Mouse (Mus musculus) gonadal fat pad, adult 2 months (tissue): ENCODE measurements around the gene Reep3. TPM values are rescaled to one million over a fixed set of nuclear protein-coding genes. Genes with fewer than 3 reads are reported as not detected.
"Not testable (repeated sequence)": the region's sequence is repeated elsewhere in the genome, so short reads cannot be mapped to it uniquely, and the experiment has no call there.

Experiments
- DNase-seq: peaks from one replicate; pipeline ENCODE4 v3.0.0-alpha.2; 2012; ENCODE audit warnings: low read depth
- polyA plus RNA-seq: library from polyadenylated mRNA; depleted of rRNA; stranded (reverse); fragments of >200 nt; gene quantifications from 2 replicates; pipeline ENCODE4 v1.2.3, GENCODE M21; 2012; rRNA removed

The Reep3 gene
- polyA plus RNA-seq, result 25.8 and 33.3 TPM in 2 replicates

GRCm38 (mm10) chr10:67096621-67097436 is at the start of gene Reep3:
Gene Reep3, minus strand, starts transcription at chr10:67096945.
- DNase-seq, result no peak

GRCm38 (mm10) chr10:67145623-67146022 is 48.9 kb upstream of the Reep3 start:
- no peak for DNase-seq

GRCm38 (mm10) chr10:67144269-67144668 is 47.5 kb upstream of the Reep3 start:
- no peak for DNase-seq

- no peak for DNase-seq
Observed at GRCm38 (mm10) chr10:67143661-67144060, 46.9 kb upstream of the Reep3 start.

- no peak for DNase-seq
Observed at GRCm38 (mm10) chr10:67137437-67137836, 40.7 kb upstream of the Reep3 start.

GRCm38 (mm10) chr10:67134322-67134721 is 37.6 kb upstream of the Reep3 start:
- no peak for DNase-seq

- DNase-seq, result no peak
Observed at GRCm38 (mm10) chr10:67131709-67132108, 35.0 kb upstream of the Reep3 start.

GRCm38 (mm10) chr10:67129531-67129930 is 32.8 kb upstream of the Reep3 start:
- no peak for DNase-seq

GRCm38 (mm10) chr10:67126859-67127758 is 30.4 kb upstream of the Reep3 start:
- no peak for DNase-seq

GRCm38 (mm10) chr10:67126061-67126858 is 29.5 kb upstream of the Reep3 start:
- DNase-seq, result no peak

- DNase-seq, result no peak
Observed at GRCm38 (mm10) chr10:67124156-67124555, 27.4 kb upstream of the Reep3 start.

GRCm38 (mm10) chr10:67123756-67124155 is 27.0 kb upstream of the Reep3 start:
- no peak for DNase-seq

- DNase-seq, result no peak
Observed at GRCm38 (mm10) chr10:67120640-67121039, 23.9 kb upstream of the Reep3 start.

GRCm38 (mm10) chr10:67120180-67120579 is 23.4 kb upstream of the Reep3 start:
- no peak for DNase-seq

GRCm38 (mm10) chr10:67119291-67119690 is 22.5 kb upstream of the Reep3 start:
- no peak for DNase-seq

GRCm38 (mm10) chr10:67116251-67116650 is 19.5 kb upstream of the Reep3 start:
- DNase-seq, result no peak

GRCm38 (mm10) chr10:67115666-67116091 is 18.9 kb upstream of the Reep3 start:
- DNase-seq, result no peak

- no peak for DNase-seq
Observed at GRCm38 (mm10) chr10:67115115-67115514, 18.4 kb upstream of the Reep3 start.

GRCm38 (mm10) chr10:67113833-67114232 is 17.1 kb upstream of the Reep3 start:
- no peak for DNase-seq

GRCm38 (mm10) chr10:67112967-67113366 is 16.2 kb upstream of the Reep3 start:
- not testable (repeated sequence) for DNase-seq

- DNase-seq, result no peak
Observed at GRCm38 (mm10) chr10:67111799-67112177, 15.0 kb upstream of the Reep3 start.
